Mouse (Mus musculus): ENCODE data around the gene Epor. TPM values are rescaled to one million over a fixed set of nuclear protein-coding genes. Genes with fewer than 3 reads are reported as not detected.

Epor gene
- total RNA-seq, 1 experiment from 2014 or later = 1.8 TPM

GRCm38 (mm10) chr9:21936692-21937570 is 26.4 kb downstream of the Epor start, which contains the start of gene Plppr2:
TSS of gene Plppr2 (plus strand) at chr9:21937033.
- DNase-seq = peak; percentile 99

- DNase-seq = no peak
Measured at GRCm38 (mm10) chr9:21935466-21936131, 27.7 kb downstream of the Epor start.

GRCm38 (mm10) chr9:21934021-21934420 is 29.3 kb downstream of the Epor start:
- no peak for DNase-seq

GRCm38 (mm10) chr9:21932445-21933137 is 30.7 kb downstream of the Epor start:
- DNase-seq = no peak

- DNase-seq = no peak
Measured at GRCm38 (mm10) chr9:21932006-21932405, 31.3 kb downstream of the Epor start.

GRCm38 (mm10) chr9:21929208-21929607 is 34.1 kb downstream of the Epor start:
- no peak for DNase-seq

- peak; percentile 92 for DNase-seq
Measured at GRCm38 (mm10) chr9:21927208-21927753, 36.0 kb downstream of the Epor start, which contains the start of the genes Ccdc159 and Tmem205. TSS of gene Ccdc159 (plus strand) at chr9:21927471. TSS of gene Tmem205 (minus strand) at chr9:21927556.

GRCm38 (mm10) chr9:21926784-21927183 is 36.5 kb downstream of the Epor start:
- no peak for DNase-seq

- DNase-seq = peak; percentile 70
Measured at GRCm38 (mm10) chr9:21926155-21926554, 37.2 kb downstream of the Epor start.

- no peak for DNase-seq
Measured at GRCm38 (mm10) chr9:21925506-21925905, 37.8 kb downstream of the Epor start.

- DNase-seq = no peak
Measured at GRCm38 (mm10) chr9:21925034-21925433, 38.3 kb downstream of the Epor start.

- DNase-seq = peak; percentile 95
Measured at GRCm38 (mm10) chr9:21924099-21924493, 39.2 kb downstream of the Epor start.

- no peak for DNase-seq
Measured at GRCm38 (mm10) chr9:21923490-21924098, 39.7 kb downstream of the Epor start.

GRCm38 (mm10) chr9:21923036-21923435 is 40.3 kb downstream of the Epor start:
- DNase-seq = no peak

GRCm38 (mm10) chr9:21918692-21919384 is 44.5 kb downstream of the Epor start:
- DNase-seq = no peak

- DNase-seq = peak; percentile 96
Measured at GRCm38 (mm10) chr9:21918035-21918592, 45.2 kb downstream of the Epor start, which contains the start of gene Rab3d. TSS of gene Rab3d (minus strand) at chr9:21918192.

GRCm38 (mm10) chr9:21917493-21918034 is 45.7 kb downstream of the Epor start:
- DNase-seq = no peak

GRCm38 (mm10) chr9:21916851-21917492 is 46.3 kb downstream of the Epor start:
- no peak for DNase-seq

GRCm38 (mm10) chr9:21909474-21910223 is 53.7 kb downstream of the Epor start:
- no peak for DNase-seq

Data from adrenal gland, postnatal 25 days (tissue).